Mouse (Mus musculus): ENCODE results near the gene Clic6. TPM values are rescaled to one million over a fixed set of nuclear protein-coding genes. Genes with fewer than 3 reads are reported as not detected.

Gene Clic6
- total and polyA plus RNA-seq, 3 experiments, result 0.24 to 1.2 TPM; not detected in 1

DNA sequence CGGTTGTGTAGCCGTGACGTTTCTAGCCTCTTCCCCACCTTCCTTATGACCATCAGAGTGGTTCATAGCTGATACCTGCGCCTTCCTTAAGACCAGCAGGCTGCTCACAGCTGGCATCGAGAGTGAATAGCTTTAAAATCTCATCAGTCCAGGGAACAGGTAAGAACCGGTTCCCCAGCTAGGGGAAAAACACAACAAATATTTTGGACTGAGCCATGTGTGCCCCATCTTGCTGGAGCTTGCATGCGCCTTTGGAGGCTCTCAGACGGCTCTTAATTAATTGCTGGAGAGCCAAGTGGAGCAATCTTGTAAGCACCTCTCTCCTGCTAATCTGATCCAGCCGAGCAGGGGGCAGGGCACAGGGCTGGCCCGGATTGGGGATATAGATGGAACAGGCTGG is 95.4 kb downstream of the Clic6 start:
- Histone ChIP-seq H3K9ac (ENCODE audit: insufficient read depth, low read depth) (no peak overlapping the region), H3K36me3 (replicated peaks in 1 of 2; ENCODE audit: control insufficient read depth in 1 of 2, insufficient read depth in 1 of 2, low read length in 1 of 2) (no peaks in the 10 kb centered on the region), H3K27ac (ENCODE audit: insufficient read depth, low read depth) (no peak overlapping the region), H3K4me3 (replicated peaks in 1 of 3; ENCODE audit: low read depth in 2 of 3, low read length in 2 of 3, poor library complexity in 1 of 3) (no peak overlapping the region), H3K4me2 (ENCODE audit: insufficient read depth, low read depth, poor library complexity, severe bottlenecking) (no peak overlapping the region), H3K4me1 (ENCODE audit: control insufficient read depth in 1 of 2, insufficient read depth in 2 of 2) (peaks cover 5 to 6% of the 10 kb centered on the region in 2 experiments; a peak in 3 of 4 replicates), H3K27me3 (replicated peaks) (no peaks in the 10 kb centered on the region), H3K79me2 (replicated peaks; ENCODE audit: control insufficient read depth, extremely low read depth, insufficient read depth, poor library complexity, severe bottlenecking) (no peaks in the 10 kb centered on the region), H3K9me3 (replicated peaks; ENCODE audit: low read length) (peaks cover 4% of the 10 kb centered on the region)
- TF ChIP-seq HCFC1 (IDR thresholded peaks at IDR 0.05; ENCODE audit: low read depth, low read length), result no peak
- no peak for TF ChIP-seq JUN (IDR thresholded peaks at IDR 0.05; ENCODE audit: insufficient read depth, low read depth, low read length)
- no peak for TF ChIP-seq GABPA (IDR thresholded peaks at IDR 0.05; ENCODE audit: insufficient replicate concordance, low read depth, low read length)
- no peak for TF ChIP-seq IRF4 (IDR thresholded peaks at IDR 0.05; ENCODE audit: low read depth, low read length)
- TF ChIP-seq MYC (IDR thresholded peaks at IDR 0.05; ENCODE audit: low read depth, low read length), result no peak
- TF ChIP-seq ZNF384 (IDR thresholded peaks at IDR 0.05; ENCODE audit: low read depth, low read length), result no peak
- TF ChIP-seq USF1 (IDR thresholded peaks at IDR 0.05; ENCODE audit: low read depth, low read length), result no peak
- TF ChIP-seq ELF1 (IDR thresholded peaks at IDR 0.05; ENCODE audit: low read depth, low read length), result no peak
- no peak for TF ChIP-seq RCOR1 (conservative IDR thresholded peaks at IDR 0.05; ENCODE audit: low read depth, low read length)
- no peak for TF ChIP-seq NELFE (IDR thresholded peaks at IDR 0.05; ENCODE audit: low read depth, low read length)
- no peak for TF ChIP-seq PAX5 (IDR thresholded peaks at IDR 0.05; ENCODE audit: low read length)
- TF ChIP-seq BHLHE40 (IDR thresholded peaks at IDR 0.05; ENCODE audit: low read depth, low read length), result no peak
- TF ChIP-seq E2F4 (IDR thresholded peaks at IDR 0.05; ENCODE audit: insufficient replicate concordance, low read depth, low read length), result no peak
- no peak for TF ChIP-seq POLR2A (IDR thresholded peaks at IDR 0.05; ENCODE audit: low read depth, low read length)
- TF ChIP-seq ZMIZ1 (IDR thresholded peaks at IDR 0.05; ENCODE audit: low read depth, low read length), result no peak
- TF ChIP-seq EP300 (IDR thresholded peaks at IDR 0.05; ENCODE audit: low read length), result no peak
- no peak for TF ChIP-seq POLR2AphosphoS2 (IDR thresholded peaks at IDR 0.05; ENCODE audit: low read depth, low read length)
- TF ChIP-seq MEF2A (IDR thresholded peaks at IDR 0.05; ENCODE audit: borderline replicate concordance, low read depth, low read length), result no peak
- no peak for TF ChIP-seq TBP (conservative IDR thresholded peaks at IDR 0.05; ENCODE audit: low read depth, low read length)
- DNase-seq (ENCODE audit: extremely low read depth), result no peak
- dilution Hi-C loops (cut with MboI; ENCODE audit: extremely low pct_ligation_motif_present, extremely low pct_unique_long_range_greater_than_20kb, low sequenced_read_pairs) (no loop called here), in situ Hi-C loops (cut with MboI; ENCODE audit: low pct_ligation_motif_present, low pct_unique_long_range_greater_than_20kb, low sequenced_read_pairs) (no loop called here)

DNA sequence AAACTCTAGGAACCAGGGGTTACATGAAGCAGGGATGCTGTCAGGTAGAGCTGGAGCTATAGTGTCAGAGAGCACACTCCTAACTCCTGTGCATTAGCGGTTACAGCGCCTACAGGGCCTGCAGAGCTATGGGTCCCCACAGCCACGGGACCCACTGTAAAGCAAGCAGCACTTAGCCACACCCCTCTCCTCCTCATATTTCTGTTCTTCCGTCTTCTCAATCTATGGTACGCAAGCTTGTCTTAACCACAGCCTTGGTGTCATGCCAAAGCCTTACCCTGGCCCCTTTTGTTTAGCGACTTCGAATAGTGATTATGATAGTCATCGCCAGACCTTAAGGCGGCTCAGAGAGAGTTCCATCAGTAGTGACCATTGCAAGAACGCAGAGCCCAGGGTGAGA is 96.2 kb downstream of the Clic6 start:
- H3K4me1 ChIP-seq (ENCODE audit: control insufficient read depth in 1 of 2, insufficient read depth in 2 of 2), result no peaks in the 10 kb centered on the region
- H3K36me3 ChIP-seq (replicated peaks in 1 of 2; ENCODE audit: control insufficient read depth in 1 of 2, insufficient read depth in 1 of 2, low read length in 1 of 2), result no peaks in the 10 kb centered on the region
- no peak for TF ChIP-seq JUN (IDR thresholded peaks at IDR 0.05; ENCODE audit: insufficient read depth, low read depth, low read length)
- no peak for TF ChIP-seq NRF1 (IDR thresholded peaks at IDR 0.05; ENCODE audit: low read depth, low read length)
- TF ChIP-seq NELFE (IDR thresholded peaks at IDR 0.05; ENCODE audit: low read depth, low read length), result no peak
- no peak for TF ChIP-seq ELF1 (IDR thresholded peaks at IDR 0.05; ENCODE audit: low read depth, low read length)
- TF ChIP-seq ZKSCAN1 (IDR thresholded peaks at IDR 0.05; ENCODE audit: borderline replicate concordance, low read depth, low read length), result no peak
- no peak for TF ChIP-seq MYC (IDR thresholded peaks at IDR 0.05; ENCODE audit: low read depth, low read length)
- TF ChIP-seq POLR2AphosphoS2 (IDR thresholded peaks at IDR 0.05; ENCODE audit: low read depth, low read length), result no peak
- no peak for TF ChIP-seq MAFK (IDR thresholded peaks at IDR 0.05; ENCODE audit: insufficient replicate concordance, low read length)
- no peak for TF ChIP-seq EP300 (IDR thresholded peaks at IDR 0.05; ENCODE audit: low read length)
- TF ChIP-seq KAT2A (IDR thresholded peaks at IDR 0.05; ENCODE audit: insufficient replicate concordance, low read length), result no peak
- peaks cover 4% of the 10 kb centered on the region for H3K9me3 ChIP-seq (replicated peaks; ENCODE audit: low read length)
- no peak overlapping the region for H3K9ac ChIP-seq (ENCODE audit: insufficient read depth, low read depth)
- no peaks in the 10 kb centered on the region for H3K79me2 ChIP-seq (replicated peaks; ENCODE audit: control insufficient read depth, extremely low read depth, insufficient read depth, poor library complexity, severe bottlenecking)
- no peak overlapping the region for H3K4me3 ChIP-seq (replicated peaks in 1 of 3; ENCODE audit: low read depth in 2 of 3, low read length in 2 of 3, poor library complexity in 1 of 3)
- dilution Hi-C loops (cut with MboI; ENCODE audit: extremely low pct_ligation_motif_present, extremely low pct_unique_long_range_greater_than_20kb, low sequenced_read_pairs) (no loop called here), in situ Hi-C loops (cut with MboI; ENCODE audit: low pct_ligation_motif_present, low pct_unique_long_range_greater_than_20kb, low sequenced_read_pairs) (no loop called here)
- H3K4me2 ChIP-seq (ENCODE audit: insufficient read depth, low read depth, poor library complexity, severe bottlenecking), result no peak overlapping the region
- DNase-seq (ENCODE audit: extremely low read depth), result no peak
- H3K27ac ChIP-seq (ENCODE audit: insufficient read depth, low read depth), result no peak overlapping the region
- no peaks in the 10 kb centered on the region for H3K27me3 ChIP-seq (replicated peaks)
